Mouse (Mus musculus) CH12.LX (cell line): ENCODE measurements at regions not wholly inside any gene's neighbourhood (a gene's known extent, or its start where the extent isn't known, plus 50 kb on each side); places are given as distances from the start of the nearest gene placed in this dataset.

ENCODE experiments used
- BHLHE40 ChIP-seq: IDR thresholded peaks from 2 replicates; pipeline ENCODE4 v1.6.1; 2011; ENCODE audit warnings: mild to moderate bottlenecking, low read depth, low read length, improper control_type of control experiment
- JUN ChIP-seq: IDR thresholded peaks from 2 replicates; pipeline ENCODE4 v1.6.1; 2011; ENCODE audit warnings: low read depth, mild to moderate bottlenecking, low read length, improper control_type of control experiment, moderate library complexity; ENCODE audit not compliant: insufficient read depth

GRCm38 (mm10) chr1:164572183-164572582 is 114.0 kb upstream of the Atp1b1 start:
- no peak for TF ChIP-seq JUN
- no peak for TF ChIP-seq BHLHE40
